Mouse (Mus musculus) CD4-positive, CD25-positive, alpha-beta regulatory T cell, adult 9 weeks (primary cell): ENCODE measurements around the gene Slc12a6. TPM values are rescaled to one million over a fixed set of nuclear protein-coding genes. Genes with fewer than 3 reads are reported as not detected.

Experiments
- polyA plus RNA-seq: library from polyadenylated mRNA; unstranded; fragments of 100-300 nt; shearing (Covaris generic); gene quantifications from one replicate; pipeline ENCODE4 v1.2.1, GENCODE M21; 2017

Slc12a6 gene
- 82.9 TPM for polyA plus RNA-seq

DNA sequence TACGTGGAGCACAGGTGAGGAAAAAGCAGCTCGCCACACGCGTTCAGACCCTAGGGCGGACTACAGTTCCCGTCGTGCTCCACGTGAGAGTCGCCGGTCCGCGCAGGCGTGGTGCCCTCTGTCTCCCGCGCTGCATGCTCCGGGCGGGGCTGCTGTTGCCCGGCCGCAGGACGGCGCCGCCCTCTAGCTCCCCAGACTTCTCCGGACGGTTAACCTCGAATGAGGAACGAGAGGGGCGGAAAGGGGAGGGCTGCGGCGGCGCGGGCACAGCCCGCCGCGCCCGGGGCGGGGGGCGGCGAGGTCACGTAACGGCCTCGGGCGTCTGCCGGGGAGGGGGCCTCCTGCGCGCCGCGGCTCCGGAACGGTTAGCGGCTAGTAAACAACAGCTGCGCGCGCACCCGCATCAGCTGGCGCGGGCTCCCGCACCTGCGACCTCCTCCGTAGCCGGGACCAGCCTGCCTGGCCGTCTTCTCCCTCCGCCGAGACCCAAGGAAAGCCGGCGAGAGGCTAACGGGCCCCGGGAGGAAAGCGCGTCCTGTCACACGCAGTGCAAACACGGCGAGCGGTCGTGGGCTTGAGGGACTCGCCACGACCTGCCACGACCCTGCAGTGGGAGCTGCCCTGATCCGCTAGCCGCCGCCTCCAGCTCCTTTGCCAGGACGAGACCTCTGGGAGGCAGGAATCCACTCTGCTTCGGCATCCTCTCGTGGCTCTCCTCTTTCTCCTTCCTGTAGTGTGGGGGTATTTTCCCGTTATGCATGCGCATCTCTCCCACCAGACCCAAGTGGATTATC, at the start of gene Slc12a6:
Slc12a6 (plus strand) TSS at position 378 of the 794 bp plus-strand sequence.

DNA sequence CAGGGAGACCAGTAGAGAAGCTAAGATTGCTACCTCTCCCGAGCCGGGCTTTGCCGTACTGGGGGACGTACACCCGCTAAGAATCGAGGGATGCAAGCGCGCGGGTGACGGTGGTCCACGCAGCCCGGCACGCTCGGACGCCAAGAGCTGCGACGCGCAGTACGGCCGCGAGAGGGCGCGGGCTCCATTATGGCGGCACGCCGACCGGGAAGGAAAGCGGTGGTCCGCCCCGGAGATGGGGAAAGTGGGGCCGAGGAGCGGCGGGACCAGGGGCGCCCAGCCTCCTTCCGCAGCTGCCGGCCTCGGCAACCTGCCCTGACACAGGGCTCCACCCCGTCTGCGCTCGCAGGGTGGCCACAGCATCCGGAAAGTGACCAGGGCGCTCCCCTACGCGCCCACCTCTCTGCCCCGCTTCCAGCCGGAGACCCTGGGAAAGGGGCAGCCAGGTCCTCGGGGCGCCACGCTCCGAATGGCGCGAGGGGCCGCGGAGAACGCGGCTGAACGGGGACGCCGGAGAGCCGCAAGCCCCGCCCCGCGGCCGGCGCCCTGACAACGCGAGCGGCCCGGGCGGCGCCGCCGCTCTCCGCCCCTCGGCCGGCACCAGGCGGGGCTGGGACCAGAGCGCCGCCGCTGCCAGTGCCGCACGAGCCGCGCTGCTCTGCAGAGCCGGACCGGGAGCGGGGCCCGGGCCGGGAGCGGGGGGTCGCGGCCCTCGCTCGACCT, 26.3 kb upstream of the Slc12a6 start, which contains the start of gene Lpcat4:
Lpcat4 (plus strand) TSS at position 257 of the 723 bp plus-strand sequence.

DNA sequence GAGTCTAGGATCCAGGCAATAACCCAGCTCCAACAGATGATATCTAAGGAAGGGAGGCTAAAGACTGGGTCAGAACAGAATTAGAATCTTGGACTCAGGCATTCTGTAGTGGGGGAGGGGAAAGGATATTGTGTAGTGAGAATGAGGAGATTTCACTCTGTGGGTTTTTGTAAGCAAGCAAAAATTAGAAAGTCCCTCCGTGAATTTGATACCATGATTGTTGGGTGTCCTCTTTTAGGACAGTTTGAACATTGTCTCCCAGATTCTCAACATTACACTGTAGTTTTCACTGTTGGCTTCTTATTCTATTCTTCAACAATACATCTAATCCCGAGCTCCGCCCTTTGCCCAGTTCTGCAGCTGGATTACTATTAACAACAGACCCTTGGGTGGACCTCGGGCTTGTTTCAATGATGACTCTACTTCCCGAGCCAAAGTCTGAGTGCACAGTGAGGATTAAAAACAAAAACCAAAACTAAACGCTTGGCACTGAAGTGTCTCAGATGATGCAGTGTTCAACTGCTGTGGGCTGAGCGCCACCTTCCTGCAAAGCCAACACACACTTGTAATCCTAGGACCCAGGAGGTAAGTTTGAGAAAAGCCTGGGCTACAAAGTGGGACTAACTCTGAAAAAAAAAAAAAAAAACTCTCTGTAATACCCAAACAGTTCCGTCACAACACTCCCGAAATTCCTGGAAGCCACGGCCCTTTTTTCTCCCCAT, 6.2 kb upstream of the Slc12a6 start, which contains the start of gene Nutm1:
Nutm1 (minus strand) TSS at position 51 of the 722 bp plus-strand sequence.

DNA sequence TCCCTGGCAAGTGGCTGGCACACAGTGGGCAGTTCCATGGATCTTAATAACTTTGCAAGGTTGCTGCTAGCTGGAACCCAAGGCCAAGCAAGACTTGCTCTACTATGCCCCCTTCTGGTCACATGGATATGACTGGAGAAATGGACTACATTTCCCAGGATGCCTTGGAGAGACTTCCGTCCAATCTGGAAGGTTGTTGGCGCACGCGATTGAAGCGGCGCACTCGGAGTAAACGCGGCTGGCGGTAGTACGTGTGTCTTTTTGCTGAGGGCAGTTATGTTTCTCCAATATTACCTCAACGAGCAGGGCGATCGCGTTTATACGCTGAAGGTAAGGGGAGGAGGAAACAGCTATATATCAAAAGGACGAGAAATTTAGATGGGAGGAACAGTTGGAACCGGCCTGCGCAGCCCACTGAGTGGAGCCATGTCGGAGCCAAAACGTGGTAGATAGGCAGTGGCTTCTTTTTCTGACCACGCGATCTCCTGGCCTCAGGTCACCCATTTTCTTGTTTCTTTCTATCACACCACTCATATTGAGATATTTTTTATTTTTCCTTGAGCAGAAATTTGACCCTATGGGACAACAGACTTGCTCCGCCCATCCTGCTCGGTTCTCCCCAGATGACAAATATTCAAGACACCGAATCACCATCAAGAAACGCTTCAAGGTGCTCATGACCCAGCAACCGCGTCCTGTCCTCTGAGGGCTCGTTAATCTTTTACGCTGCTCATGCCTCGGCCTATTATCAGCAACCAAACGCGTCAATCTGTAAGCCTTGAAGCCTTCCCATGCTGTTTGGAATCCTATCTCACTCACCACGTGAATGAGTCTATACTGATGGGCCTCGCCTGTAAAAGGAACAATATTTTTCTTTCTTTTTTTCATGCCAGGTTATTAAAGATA, 3.6 kb upstream of the Slc12a6 start, which contains the start of gene Nop10:
Nop10 (plus strand) TSS at position 179 of the 906 bp plus-strand sequence.

DNA sequence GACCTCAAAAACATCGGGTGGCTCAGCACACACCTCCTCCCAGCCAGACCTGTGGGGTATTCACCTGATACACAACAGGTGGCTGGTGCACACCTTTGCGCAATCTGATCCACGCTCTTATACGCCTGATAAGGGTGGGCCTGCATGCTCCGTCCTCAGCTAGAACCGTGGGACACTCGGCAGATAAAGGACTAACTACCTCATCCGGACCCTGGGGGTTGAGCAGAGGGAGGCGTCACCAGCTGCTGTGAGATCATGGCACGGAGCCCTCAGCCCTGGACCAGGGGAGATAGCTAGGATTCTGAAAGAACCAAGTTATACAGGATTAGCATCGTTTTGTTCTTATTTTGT, 592 bp downstream of the Slc12a6 start, which contains the start of gene Gm21985:
Gm21985 (plus strand) TSS at position 73 of the 351 bp plus-strand sequence.

DNA sequence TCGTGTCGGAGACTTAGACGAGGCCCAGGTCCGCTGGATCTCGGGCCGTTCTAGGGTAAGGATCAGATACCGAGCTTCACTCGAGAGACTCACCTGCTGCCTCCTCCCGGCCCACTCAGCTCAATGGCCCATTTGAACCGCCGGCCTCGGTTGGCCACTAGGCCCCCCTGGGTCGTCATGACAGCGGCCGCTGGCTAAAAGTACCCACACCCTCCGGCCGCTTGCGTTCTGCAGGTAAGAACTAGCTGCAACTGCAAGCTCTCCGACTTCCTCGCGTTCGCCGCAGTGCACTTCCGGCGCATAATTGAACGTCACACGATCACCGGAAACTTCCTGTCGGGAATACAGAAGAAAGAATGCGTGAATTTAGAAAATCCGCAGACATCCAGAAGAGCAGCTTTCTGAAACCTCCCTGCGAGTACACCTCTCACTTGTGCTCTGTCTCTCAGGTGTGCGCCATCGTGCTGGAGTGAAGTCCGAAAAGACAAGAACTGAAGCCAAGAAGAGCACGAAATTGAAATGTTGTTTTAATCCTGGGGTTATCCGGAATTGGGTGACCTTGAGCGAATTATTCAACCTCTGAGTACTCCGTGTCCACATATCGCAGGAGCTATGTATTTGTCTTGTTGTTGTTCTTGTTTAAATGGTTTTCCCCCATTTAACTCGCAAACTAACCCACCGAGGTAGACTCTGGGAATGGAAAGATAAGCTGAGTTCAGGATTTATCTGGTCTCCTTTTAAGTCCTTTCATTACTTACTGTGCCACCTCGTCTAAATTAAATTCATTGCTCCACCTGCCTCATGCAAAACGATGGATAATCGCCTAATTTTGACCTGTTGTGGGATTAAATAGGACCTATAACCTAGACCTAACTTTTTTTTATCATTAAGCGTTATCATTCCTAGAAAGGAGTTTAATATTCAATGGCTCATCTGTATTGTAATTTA, 102.4 kb downstream of the Slc12a6 start, which contains the start of gene Emc4:
Emc4 (minus strand) TSS at position 302 of the 948 bp plus-strand sequence.

DNA sequence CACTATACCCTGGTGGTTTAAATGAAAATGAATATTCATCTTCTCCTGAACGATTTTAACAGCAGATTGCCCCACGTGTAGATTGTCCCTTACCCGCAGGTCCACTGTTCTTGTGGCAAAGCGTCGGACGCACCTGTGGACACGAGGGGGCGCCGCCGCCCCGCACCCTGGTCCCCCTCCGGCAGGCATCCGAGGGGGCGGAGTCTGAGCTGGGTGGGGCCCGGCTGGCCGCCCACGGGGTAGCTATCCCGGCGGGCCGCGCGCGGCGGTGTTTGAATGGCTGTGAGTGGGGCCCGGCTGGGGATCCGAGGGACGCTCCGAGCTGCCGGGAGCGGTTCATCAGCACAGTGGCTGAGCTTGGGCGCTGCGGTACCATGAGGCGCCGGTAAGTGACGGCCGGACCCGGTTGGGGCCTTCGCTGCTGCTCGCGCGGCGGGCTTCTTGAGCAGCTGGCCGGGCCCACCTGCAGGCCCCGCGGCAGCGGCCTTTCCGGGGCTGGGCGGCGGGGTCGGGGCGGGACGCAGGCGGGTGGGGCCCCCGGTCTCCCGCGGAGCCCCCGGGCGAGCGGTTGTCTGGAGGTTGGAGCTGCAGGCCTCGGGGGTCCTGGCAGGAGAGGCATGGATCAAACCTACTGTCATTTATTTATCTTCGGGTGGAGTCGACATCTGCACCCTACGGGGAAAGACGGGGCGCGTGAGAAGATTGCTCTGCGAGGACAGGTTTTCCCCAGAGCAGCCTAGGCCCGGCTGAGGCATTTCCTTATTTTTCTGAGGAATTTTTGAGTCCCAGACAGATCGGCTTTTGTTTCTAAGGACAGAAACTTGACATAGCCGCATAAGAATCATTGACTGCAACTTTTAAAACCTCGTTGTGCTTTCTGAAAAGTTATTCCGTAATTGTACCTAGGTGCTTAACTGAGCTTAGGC, 113.6 kb downstream of the Slc12a6 start, which contains the start of gene Katnbl1:
Katnbl1 (plus strand) TSS at position 239 of the 926 bp plus-strand sequence.

Other genes with a start within 250 kb of the Slc12a6 start
- not detected for gene Olfr1311, start 241.4 kb upstream of the Slc12a6 start, polyA plus RNA-seq
- 0.06 TPM for gene Olfr1312, start 215.6 kb upstream of the Slc12a6 start, polyA plus RNA-seq
- not detected for gene Olfr1313, start 188.0 kb upstream of the Slc12a6 start, polyA plus RNA-seq
- not detected for gene Olfr1314, start 169.0 kb upstream of the Slc12a6 start, polyA plus RNA-seq
- gene Olfr1315-ps1, start 150.4 kb upstream of the Slc12a6 start, polyA plus RNA-seq = not detected
- gene Olfr1316, start 130.8 kb upstream of the Slc12a6 start, polyA plus RNA-seq = not detected
- not detected for gene Olfr1317, start 125.5 kb upstream of the Slc12a6 start, polyA plus RNA-seq
- gene Olfr1318, start 111.6 kb upstream of the Slc12a6 start, polyA plus RNA-seq = not detected
- 45.2 TPM for gene Lpcat4, start 26.4 kb upstream of the Slc12a6 start, polyA plus RNA-seq
- not detected for gene Nutm1, start 6.5 kb upstream of the Slc12a6 start, polyA plus RNA-seq
- 184 TPM for gene Nop10, start 3.9 kb upstream of the Slc12a6 start, polyA plus RNA-seq
- gene Gm21985, start 489 bp downstream of the Slc12a6 start, polyA plus RNA-seq = not detected
- 107 TPM for gene Emc4, start 102.2 kb downstream of the Slc12a6 start, polyA plus RNA-seq
- 26.2 TPM for gene Katnbl1, start 113.4 kb downstream of the Slc12a6 start, polyA plus RNA-seq
- gene Emc7, start 189.2 kb downstream of the Slc12a6 start, polyA plus RNA-seq = 23.1 TPM
- gene Chrm5, start 214.9 kb downstream of the Slc12a6 start, polyA plus RNA-seq = not detected
- gene Aven, start 227.1 kb downstream of the Slc12a6 start, polyA plus RNA-seq = 24.3 TPM